Mouse (Mus musculus): ENCODE data around the gene Ddx3y.

Gene Ddx3y

GRCm38 (mm10) chrY:1286171-1286795, at the start of gene Ddx3y:
Ddx3y (minus strand) TSS chrY:1286629.
- peak in 1 of 2 experiments; percentile 67 for DNase-seq (ENCODE audit: low spot score in 2 of 2)

- DNase-seq (ENCODE audit: low spot score in 2 of 2): no peak
These were observed 7.3 kb upstream of the Ddx3y start for GRCm38 (mm10) chrY:1293708-1294107.

- peak in 1 of 2 experiments; percentile 18 for DNase-seq (ENCODE audit: low spot score in 2 of 2)
These were observed 694 bp downstream of the Ddx3y start for GRCm38 (mm10) chrY:1285735-1286134.

- no peak for DNase-seq (ENCODE audit: low spot score in 2 of 2)
These were observed 40.3 kb downstream of the Ddx3y start for GRCm38 (mm10) chrY:1246117-1246516.

- peak in 1 of 2 experiments; percentile 63 for DNase-seq (ENCODE audit: low spot score in 2 of 2)
These were observed 41.0 kb downstream of the Ddx3y start, which contains the start of gene Uty for GRCm38 (mm10) chrY:1245426-1245863. Uty (minus strand) TSS chrY:1245759.

- no peak for DNase-seq (ENCODE audit: low spot score in 2 of 2)
These were observed 41.5 kb downstream of the Ddx3y start for GRCm38 (mm10) chrY:1244940-1245339.

GRCm38 (mm10) chrY:1244421-1244820, 42.0 kb downstream of the Ddx3y start:
- DNase-seq (ENCODE audit: low spot score in 2 of 2): no peak

- no peak for DNase-seq (ENCODE audit: low spot score in 2 of 2)
These were observed 66.4 kb downstream of the Ddx3y start for GRCm38 (mm10) chrY:1220001-1220400.
